Mouse (Mus musculus) cerebellum, adult 2 months (tissue): ENCODE measurements at regions not wholly inside any gene's neighbourhood (a gene's known extent, or its start where the extent isn't known, plus 50 kb on each side); places are given as distances from the start of the nearest gene placed in this dataset.

Experiments
- DNase-seq, 2 experiments: peaks; one replicate each; pipeline ENCODE4 v3.0.0; 2021
- H3K27ac ChIP-seq: fragments of 200-500 bp; 2 replicates; pipeline ENCODE4 v1.5.1; 2012; ENCODE audit warnings: low read length, control low read depth, inconsistent platforms; ENCODE audit not compliant: insufficient read depth
- H3K27me3 ChIP-seq: fragments of 200-500 bp; 2 replicates; pipeline ENCODE4 v1.6.1; 2012; ENCODE audit warnings: inconsistent platforms, mild to moderate bottlenecking, low read length, moderate library complexity; ENCODE audit not compliant: control insufficient read depth, insufficient read depth
- H3K4me1 ChIP-seq: fragments of 200-500 bp; 2 replicates; pipeline ENCODE4 v1.6.1; 2011; ENCODE audit warnings: low read length; ENCODE audit not compliant: control insufficient read depth, insufficient read depth
- H3K4me3 ChIP-seq: fragments of 200-500 bp; replicated peaks from 2 replicates; pipeline ENCODE3; 2011; ENCODE audit warnings: mild to moderate bottlenecking, low read depth, low read length, control low read depth; ENCODE audit not compliant: insufficient read depth
- CTCF ChIP-seq: fragments of 200-500 bp; IDR thresholded peaks from 2 replicates; pipeline ENCODE4 v1.5.1; 2011; ENCODE audit warnings: low read depth, mild to moderate bottlenecking, control low read depth, low read length, moderate library complexity, borderline replicate concordance; ENCODE audit not compliant: insufficient read depth
- POLR2A ChIP-seq: fragments of 200-500 bp; IDR thresholded peaks from 2 replicates; pipeline ENCODE4 v1.6.1; 2011; ENCODE audit warnings: low read length, control low read depth, borderline replicate concordance; ENCODE audit not compliant: insufficient read depth
- WGBS: fragments of 180-500 bp; shearing (Covaris S2); methylation state at CpG from one replicate; pipeline ENCODE4 v1.1.7; 2018; 5-methylcytosine and 5-hydroxymethylcytosine counted together

DNA sequence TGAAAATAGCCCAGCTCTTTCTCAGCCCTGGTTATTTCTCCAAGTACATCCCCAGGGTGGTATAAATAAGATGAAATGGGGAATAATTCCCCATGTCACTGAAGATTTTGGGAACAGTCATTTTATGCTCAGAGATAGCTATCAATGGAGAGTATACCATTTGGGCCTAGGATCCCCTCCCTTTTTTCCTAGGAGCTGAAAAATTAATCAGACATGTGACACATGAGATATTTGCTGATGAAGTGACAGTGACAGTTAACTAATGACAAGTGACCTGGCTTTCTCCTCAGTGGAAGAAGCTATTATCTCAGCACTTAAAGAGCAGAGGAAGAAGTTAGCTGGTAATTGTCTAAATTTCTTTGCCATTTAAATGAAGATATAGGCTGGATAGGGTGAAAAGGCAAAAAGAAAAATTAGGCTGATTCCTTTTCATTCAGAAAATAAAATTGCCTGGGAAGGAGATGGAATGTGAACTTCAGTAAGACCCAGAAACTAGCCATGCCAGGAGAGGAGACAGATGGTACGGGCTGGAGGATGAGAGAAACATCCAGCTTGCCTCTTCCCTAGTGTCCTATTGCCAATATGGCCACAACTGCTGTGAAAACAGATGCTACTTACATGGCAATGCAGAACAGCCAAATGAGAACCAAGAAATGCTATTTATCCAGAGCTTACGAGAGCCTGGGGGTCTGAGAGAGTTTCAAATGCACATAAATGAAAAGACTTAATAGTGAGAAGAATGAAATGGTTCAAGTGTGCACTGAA lies 376.1 kb upstream of the Gm11114 start:
- 47% methylated on average over 2 of the region's 2 CpGs for WGBS
- DNase-seq, result no peak
- H3K27me3 ChIP-seq, result no peaks in the 10 kb centered on the region
- no peaks in the 10 kb centered on the region for H3K4me1 ChIP-seq
- TF ChIP-seq POLR2A, result no peak
- TF ChIP-seq CTCF, result no peak
- no peak overlapping the region for H3K4me3 ChIP-seq
- no peak overlapping the region for H3K27ac ChIP-seq

DNA sequence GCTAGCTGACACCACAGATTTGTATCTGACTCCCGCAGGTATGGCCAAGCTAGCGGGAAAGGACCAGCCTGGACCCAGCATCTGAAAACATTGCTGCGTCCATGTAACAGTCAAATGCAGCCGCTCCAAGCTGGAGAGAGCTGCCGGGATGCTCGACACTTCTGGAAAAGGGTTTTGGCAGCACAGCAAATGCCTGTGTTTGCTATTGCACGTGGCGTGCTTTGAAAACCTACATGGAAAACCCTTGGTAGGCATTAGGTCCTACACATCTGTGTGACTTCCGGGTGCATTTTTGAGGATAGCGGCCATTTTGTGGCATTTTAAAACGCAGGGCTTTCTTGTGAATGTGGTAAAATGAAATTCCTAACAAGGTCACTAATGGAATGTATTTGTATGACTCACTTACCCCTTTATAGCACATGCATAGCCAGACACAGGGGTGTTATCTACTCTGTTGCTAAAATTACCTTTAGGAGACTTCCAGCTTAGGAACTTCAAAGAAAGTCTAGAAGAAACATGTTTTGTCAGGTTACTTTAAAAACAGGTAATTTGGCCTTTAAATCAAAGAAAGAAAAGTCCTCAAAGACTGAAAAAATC lies 345.9 kb upstream of the Gm11114 start:
- TF ChIP-seq POLR2A, result no peak
- no peak for TF ChIP-seq CTCF
- 90% methylated on average over 11 of the region's 11 CpGs for WGBS
- no peak overlapping the region for H3K27ac ChIP-seq
- DNase-seq, result no peak
- no peak overlapping the region for H3K4me3 ChIP-seq
- H3K4me1 ChIP-seq, result no peaks in the 10 kb centered on the region
- H3K27me3 ChIP-seq, result no peaks in the 10 kb centered on the region

DNA sequence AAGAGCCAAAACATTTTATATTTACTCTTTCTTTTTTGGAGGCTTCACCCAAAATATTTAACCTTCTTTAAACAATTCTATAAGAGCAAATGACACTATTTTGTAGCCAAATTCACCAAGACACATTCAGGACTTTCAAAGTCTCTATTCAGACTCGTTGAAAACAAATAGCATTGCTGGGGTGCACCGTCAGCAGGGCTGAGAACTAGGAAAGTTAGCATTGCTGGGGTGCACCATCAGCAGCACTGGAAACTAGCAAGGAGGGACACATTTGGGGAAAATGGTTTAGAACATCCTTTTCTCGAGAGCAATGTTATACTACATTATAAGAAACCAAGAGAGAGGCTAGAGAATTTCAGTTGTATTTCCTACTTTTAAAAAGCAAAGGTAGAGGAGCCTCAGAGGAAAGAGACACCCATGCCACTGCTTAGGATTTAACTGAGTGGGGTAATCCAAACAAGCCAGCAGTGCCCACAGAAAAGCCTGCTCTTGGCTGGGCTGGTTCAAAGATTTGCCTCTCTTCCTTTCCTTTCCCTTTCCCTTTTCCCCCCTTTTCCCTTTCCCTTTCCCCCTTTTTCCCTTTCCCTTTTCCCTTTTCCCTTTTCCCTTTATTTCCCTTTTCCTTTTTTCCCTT lies 342.5 kb upstream of the Gm11114 start:
- H3K4me3 ChIP-seq, result no peak overlapping the region
- H3K4me1 ChIP-seq, result no peaks in the 10 kb centered on the region
- H3K27ac ChIP-seq, result no peak overlapping the region
- 80% methylated on average over 3 of the region's 3 CpGs for WGBS
- no peaks in the 10 kb centered on the region for H3K27me3 ChIP-seq
- TF ChIP-seq POLR2A (no peak), CTCF (no peak)
- no peak for DNase-seq

DNA sequence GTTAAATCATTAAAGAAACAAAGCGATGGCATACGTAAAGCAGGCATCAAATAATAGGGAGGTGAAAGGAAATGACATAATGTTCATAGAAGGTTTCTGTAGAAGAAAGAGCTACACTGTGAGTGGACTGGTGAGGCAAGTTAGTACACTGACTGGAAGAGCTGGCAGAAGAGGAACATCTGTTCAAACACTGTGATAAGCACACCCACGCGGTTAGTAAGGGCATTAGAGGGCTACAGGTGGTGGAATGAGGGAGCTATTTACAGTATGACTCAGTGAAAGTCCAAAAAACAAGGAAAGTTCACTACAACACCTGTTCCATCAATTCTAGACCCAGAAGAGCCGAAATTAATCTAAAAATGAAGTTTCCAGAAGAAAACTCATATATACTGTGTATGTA lies 335.1 kb upstream of the Gm11114 start:
- no peak for DNase-seq
- TF ChIP-seq CTCF, result no peak
- no peak for TF ChIP-seq POLR2A
- no peak overlapping the region for H3K27ac ChIP-seq
- no peak overlapping the region for H3K4me3 ChIP-seq
- no peaks in the 10 kb centered on the region for H3K4me1 ChIP-seq
- H3K27me3 ChIP-seq, result no peaks in the 10 kb centered on the region
- WGBS, result 83% methylated on average over 5 of the region's 5 CpGs

DNA sequence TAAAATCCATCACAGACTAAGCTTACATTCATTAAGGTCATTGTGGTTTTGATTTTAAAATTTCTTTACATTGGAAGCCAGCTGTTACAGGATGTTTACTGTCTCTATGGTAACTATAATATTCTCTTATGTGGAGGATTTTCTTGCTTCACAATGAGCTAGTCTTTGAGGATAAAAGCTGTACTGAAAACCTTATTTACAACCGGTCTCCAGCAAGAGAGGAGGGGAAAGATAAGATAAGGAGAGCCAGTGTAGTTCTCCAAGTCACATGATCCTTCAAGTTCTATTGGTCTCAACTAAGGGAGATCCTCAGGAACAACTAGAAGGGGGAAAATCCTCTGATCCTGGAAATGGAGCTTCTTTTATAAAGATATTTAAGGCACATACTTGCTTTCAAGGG lies 309.2 kb upstream of the Gm11114 start:
- TF ChIP-seq POLR2A (no peak), CTCF (no peak)
- WGBS, result 61% methylated on average over 1 of the region's 1 CpGs
- no peaks in the 10 kb centered on the region for H3K4me1 ChIP-seq

DNA sequence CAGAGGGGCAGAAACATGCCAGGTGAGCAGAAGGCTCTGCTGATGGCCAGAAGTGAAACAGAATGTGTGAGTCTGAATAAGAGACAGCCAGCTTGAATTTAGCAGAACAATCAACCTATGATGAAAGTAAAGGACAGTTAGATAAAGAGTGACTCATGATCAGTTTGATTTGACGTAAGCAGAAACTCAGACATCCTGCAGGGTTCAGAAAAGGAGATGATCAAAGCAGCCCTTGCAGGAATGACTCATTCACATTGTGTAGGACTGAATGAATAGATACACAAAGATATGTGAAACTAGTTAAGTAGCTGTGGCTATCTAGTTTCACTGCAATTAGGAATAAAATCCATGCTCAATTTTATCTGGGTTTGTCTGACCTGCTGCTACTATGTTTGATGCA lies 301.2 kb upstream of the Gm11114 start:
- Histone ChIP-seq H3K27ac (no peak overlapping the region), H3K4me3 (no peak overlapping the region), H3K4me1 (no peaks in the 10 kb centered on the region), H3K27me3 (no peaks in the 10 kb centered on the region)
- TF ChIP-seq POLR2A (no peak), CTCF (no peak)
- no peak for DNase-seq
- WGBS, result 58% methylated on average over 1 of the region's 1 CpGs

More for the DNA sequence above, 309.2 kb upstream of the Gm11114 start:
- DNase-seq, result no peak
- H3K27ac ChIP-seq, result no peak overlapping the region
- H3K27me3 ChIP-seq, result no peaks in the 10 kb centered on the region
- no peak overlapping the region for H3K4me3 ChIP-seq

DNA sequence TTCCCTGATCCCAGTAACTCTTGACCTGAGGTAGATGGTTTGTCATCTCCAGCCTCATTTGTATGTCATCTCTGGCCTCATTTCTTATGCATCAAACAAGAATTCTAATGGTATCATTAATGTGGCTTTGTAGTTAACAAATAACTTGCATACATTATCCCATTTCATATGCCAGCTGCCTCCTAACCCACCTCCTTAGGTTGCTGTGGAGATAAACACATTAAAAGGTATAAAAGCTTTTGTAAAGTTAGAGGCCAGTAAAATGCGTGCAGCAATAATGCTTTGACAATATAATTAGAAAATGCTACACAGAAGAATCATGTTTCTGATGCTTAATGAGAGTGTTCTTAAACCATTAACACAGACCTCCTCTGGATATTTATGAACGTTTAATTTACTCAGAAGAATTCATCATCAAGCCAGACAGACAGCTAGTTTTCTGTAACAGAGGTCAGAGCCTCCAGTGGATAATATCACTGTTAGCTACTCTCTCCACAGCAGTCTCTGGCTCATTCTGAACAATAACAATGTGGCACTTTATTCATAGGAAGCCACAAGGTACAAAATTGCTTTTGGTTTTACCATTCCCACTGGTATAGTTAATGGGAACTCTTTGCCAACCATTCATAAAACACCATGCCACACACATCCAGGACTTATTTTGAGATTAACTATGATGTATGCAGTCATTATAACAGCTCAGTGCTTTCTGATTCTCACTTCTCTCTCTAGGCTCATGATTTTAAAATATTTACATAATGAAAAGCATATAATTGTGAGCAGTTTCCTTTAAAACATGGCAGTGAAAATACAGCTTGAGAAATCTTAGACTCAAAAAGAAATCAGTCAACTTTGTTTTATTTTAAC lies 264.2 kb upstream of the Gm11114 start:
- no peaks in the 10 kb centered on the region for H3K27me3 ChIP-seq
- TF ChIP-seq CTCF (no peak), POLR2A (no peak)
- H3K4me3 ChIP-seq, result no peak overlapping the region
- H3K4me1 ChIP-seq, result no peaks in the 10 kb centered on the region
- 29% methylated on average over 2 of the region's 2 CpGs for WGBS
- no peak for DNase-seq
- no peak overlapping the region for H3K27ac ChIP-seq

DNA sequence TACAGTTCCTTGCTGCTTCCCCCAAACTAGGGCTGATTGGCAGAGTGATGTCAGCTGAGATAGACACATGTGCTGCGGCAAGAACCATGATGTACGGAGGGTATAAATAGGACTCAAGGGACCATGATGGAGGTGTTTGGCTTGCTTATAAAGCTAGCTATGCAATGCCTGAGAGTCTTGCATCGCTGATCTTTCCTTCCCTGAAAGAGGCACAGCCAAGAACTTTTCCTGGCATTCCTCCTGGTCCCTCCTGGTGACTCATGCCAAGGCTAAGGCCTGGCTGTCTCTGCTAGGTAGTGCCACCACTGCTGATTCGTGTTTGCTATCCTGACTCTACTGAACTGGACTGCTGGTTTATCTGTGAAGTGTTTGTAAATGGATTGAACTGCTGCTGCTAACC lies 260.0 kb upstream of the Gm11114 start:
- WGBS, result 27% methylated on average over 4 of the region's 4 CpGs
- Histone ChIP-seq H3K4me1 (no peaks in the 10 kb centered on the region), H3K27ac (no peak overlapping the region), H3K27me3 (no peaks in the 10 kb centered on the region), H3K4me3 (no peak overlapping the region)
- DNase-seq, result no peak
- TF ChIP-seq CTCF (no peak), POLR2A (no peak)
